Mouse (Mus musculus) embryonic fibroblast, embryonic 13.5 days (primary cell): ENCODE data around the gene Cacna1a.

Source experiments
- CTCF ChIP-seq: IDR thresholded peaks from 2 replicates; pipeline ENCODE4 v1.5.1; 2011; ENCODE audit warnings: mild to moderate bottlenecking, control low read depth, low read length, moderate library complexity, borderline replicate concordance; ENCODE audit not compliant: insufficient read depth
- POLR2A ChIP-seq: IDR thresholded peaks from 2 replicates; pipeline ENCODE4 v1.6.1; 2011; ENCODE audit warnings: low read depth, mild to moderate bottlenecking, control low read depth, low read length, moderate library complexity

DNA sequence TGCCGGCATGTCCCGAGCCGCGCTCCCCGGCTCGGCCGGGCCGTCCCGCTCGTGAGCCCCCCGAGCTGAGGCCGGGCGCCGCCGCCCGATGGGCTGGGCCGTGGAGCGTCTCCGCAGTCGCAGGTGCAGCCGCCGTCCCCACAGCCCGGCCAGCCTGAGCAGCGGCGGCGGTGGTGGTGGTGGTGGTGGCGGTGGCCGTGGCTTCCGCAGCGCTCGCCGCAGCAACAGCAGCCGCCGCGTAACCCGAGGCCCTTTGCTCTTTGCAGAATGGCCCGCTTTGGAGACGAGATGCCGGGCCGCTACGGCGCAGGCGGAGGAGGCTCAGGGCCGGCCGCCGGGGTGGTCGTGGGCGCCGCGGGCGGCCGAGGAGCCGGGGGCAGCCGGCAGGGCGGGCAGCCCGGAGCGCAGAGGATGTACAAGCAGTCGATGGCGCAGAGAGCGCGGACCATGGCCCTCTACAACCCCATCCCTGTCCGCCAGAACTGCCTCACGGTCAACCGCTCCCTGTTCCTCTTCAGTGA, 27.2 kb downstream of the Cacna1a start:
- no peak for TF ChIP-seq CTCF
- no peak for TF ChIP-seq POLR2A
